Mouse (Mus musculus) effector memory CD4-positive, alpha-beta T cell, adult 7 months (primary cell): ENCODE results near the gene Rpl13. TPM values are rescaled to one million over a fixed set of nuclear protein-coding genes. Genes with fewer than 3 reads are reported as not detected.

ENCODE experiments used
- polyA plus RNA-seq: library from polyadenylated mRNA; unstranded; fragments of 100-300 nt; shearing (Covaris generic); gene quantifications from one replicate; pipeline ENCODE4 v1.2.1, GENCODE M21; 2017

Rpl13 gene
- polyA plus RNA-seq = 955 TPM

DNA sequence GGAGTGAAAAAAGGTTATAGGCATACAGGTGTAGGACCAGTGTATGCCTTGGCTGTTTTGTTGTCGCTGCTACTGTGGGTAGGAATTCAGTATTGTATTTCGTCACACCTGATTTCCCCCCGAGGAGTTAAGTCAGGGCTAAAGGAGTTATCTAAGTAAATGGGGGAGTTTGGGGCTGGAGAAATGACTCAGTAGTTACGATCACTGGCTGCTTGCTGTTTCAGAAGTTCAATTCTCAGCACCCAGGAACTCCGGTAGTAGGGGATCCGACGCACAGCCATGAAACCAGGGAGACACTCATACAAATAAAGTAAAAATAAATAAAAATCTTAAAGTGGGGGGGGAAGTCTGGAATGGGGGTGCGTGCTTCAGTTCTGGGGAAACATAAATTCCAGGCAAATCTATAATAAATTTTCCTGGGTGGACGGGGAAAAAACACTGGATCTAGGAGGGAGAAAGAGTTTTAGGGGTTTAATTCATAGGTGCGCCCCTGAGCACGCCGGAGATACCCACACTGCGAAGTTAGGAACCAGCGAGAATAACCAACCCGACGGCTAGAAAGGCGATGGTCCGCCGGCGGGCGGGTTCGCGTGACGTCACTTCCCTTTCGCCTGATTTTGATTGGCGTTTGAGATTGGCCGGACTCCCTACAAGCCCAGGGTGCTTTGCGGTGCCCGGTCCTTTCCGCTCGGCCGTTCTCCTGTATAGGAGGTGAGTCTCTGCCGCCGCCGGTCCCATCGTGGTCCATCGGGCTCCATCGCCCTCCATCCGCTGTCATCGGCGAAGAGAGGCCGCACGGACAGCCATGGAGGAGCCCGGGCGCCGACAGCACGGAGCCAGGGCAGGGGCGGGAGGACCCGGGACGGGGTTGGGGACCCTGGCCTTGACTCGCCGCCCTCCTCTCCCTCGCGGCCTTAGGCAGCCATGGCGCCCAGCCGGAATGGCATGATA lies at the start of gene Rpl13:
Gene Rpl13 (plus strand): TSS at position 616 of the 951 bp plus-strand sequence.

GRCm38 (mm10) chr8:123062721-123063120 lies 39.4 kb upstream of the Rpl13 start, which contains the start of gene Spg7:
TSS of gene Spg7 (plus strand) at chr8:123062942.

DNA sequence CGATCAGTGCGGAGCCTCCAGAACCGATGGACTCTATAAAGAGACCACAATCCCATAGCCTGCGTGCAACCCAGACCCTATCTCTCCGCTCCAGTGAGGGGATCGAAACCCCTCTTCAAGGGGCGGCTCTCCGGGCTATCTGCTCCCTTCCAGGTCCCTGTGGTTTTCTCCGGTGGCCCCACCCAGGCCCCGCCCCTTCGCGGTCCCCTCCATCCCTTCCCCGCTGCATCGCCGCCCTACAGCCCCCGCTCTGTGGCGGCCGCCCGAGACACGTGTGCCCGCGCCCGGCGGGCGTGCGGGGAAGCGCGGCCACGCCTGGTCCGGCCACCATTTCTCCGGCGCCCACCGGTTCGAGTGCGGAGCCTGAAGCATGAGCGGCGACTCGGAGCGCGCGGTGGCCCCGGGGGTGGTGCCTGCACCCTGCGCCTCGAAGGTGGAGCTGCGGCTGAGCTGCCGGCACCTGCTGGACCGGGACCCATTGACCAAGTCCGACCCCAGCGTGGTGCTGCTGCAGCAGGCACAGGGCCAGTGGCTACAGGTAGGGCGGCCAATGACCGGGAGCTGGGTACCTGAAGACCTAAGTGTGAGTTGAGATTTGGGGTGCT lies 15.1 kb downstream of the Rpl13 start, which contains the start of gene Cpne7:
Gene Cpne7 (plus strand): TSS at position 248 of the 605 bp plus-strand sequence.

Other genes starting within 250 kb of the Rpl13 start
- 295 TPM for gene Ankrd11, start 60.1 kb upstream of the Rpl13 start, polyA plus RNA-seq
- 85.7 TPM for gene Spg7, start 39.4 kb upstream of the Rpl13 start, polyA plus RNA-seq
- gene Cpne7, start 15.0 kb downstream of the Rpl13 start, polyA plus RNA-seq = 14.2 TPM
- 0.33 TPM for gene Sult5a1, start 56.0 kb downstream of the Rpl13 start, polyA plus RNA-seq
- not detected for gene Dpep1, start 83.9 kb downstream of the Rpl13 start, polyA plus RNA-seq
- 162 TPM for gene Chmp1a, start 110.4 kb downstream of the Rpl13 start, polyA plus RNA-seq
- not detected for gene Spata33, start 110.5 kb downstream of the Rpl13 start, polyA plus RNA-seq
- 16.1 TPM for gene Cdk10, start 122.5 kb downstream of the Rpl13 start, polyA plus RNA-seq
- gene Spata2l, start 133.9 kb downstream of the Rpl13 start, polyA plus RNA-seq = 7.9 TPM
- gene Zfp276, start 151.8 kb downstream of the Rpl13 start, polyA plus RNA-seq = 36.7 TPM
- 16.2 TPM for gene Vps9d1, start 152.0 kb downstream of the Rpl13 start, polyA plus RNA-seq
- 5.4 TPM for gene Fanca, start 216.2 kb downstream of the Rpl13 start, polyA plus RNA-seq
- 0.54 TPM for gene Spire2, start 230.4 kb downstream of the Rpl13 start, polyA plus RNA-seq